Mouse (Mus musculus) R1 (cell line): Measurements from ENCODE around the gene Cobl.

Source experiments
- DNase-seq: peaks from one replicate; pipeline ENCODE4 v3.0.0-alpha.2; 2018; ENCODE audit warnings: low read depth, low spot score

Cobl gene

GRCm38 (mm10) chr11:12444215-12444614, 20.5 kb downstream of the Cobl start:
- no peak for DNase-seq

- DNase-seq: peak; percentile 67
Observed at GRCm38 (mm10) chr11:12443614-12444013, 21.1 kb downstream of the Cobl start.

- no peak for DNase-seq
Observed at GRCm38 (mm10) chr11:12443185-12443584, 21.6 kb downstream of the Cobl start.

GRCm38 (mm10) chr11:12442283-12442682, 22.5 kb downstream of the Cobl start:
- DNase-seq: no peak

GRCm38 (mm10) chr11:12435905-12436304, 28.9 kb downstream of the Cobl start:
- DNase-seq: peak; percentile 73

GRCm38 (mm10) chr11:12435018-12435417, 29.7 kb downstream of the Cobl start:
- DNase-seq: no peak

- no peak for DNase-seq
Observed at GRCm38 (mm10) chr11:12434597-12434996, 30.2 kb downstream of the Cobl start.

GRCm38 (mm10) chr11:12431911-12432310, 32.8 kb downstream of the Cobl start:
- DNase-seq: no peak

GRCm38 (mm10) chr11:12430231-12431041, 34.3 kb downstream of the Cobl start:
- peak; percentile 49 for DNase-seq

GRCm38 (mm10) chr11:12426746-12427145, 38.0 kb downstream of the Cobl start:
- DNase-seq: no peak

- peak; percentile 73 for DNase-seq
Observed at GRCm38 (mm10) chr11:12424205-12424604, 40.6 kb downstream of the Cobl start.

GRCm38 (mm10) chr11:12421183-12421582, 43.6 kb downstream of the Cobl start:
- DNase-seq: no peak

GRCm38 (mm10) chr11:12420146-12420545, 44.6 kb downstream of the Cobl start:
- no peak for DNase-seq

GRCm38 (mm10) chr11:12416899-12417298, 47.9 kb downstream of the Cobl start:
- DNase-seq: no peak

- peak; percentile 80 for DNase-seq
Observed at GRCm38 (mm10) chr11:12415329-12415728, 49.4 kb downstream of the Cobl start.

GRCm38 (mm10) chr11:12411950-12412349, 52.8 kb downstream of the Cobl start:
- no peak for DNase-seq

- DNase-seq: no peak
Observed at GRCm38 (mm10) chr11:12411075-12411807, 53.5 kb downstream of the Cobl start.

GRCm38 (mm10) chr11:12409463-12409862, 55.3 kb downstream of the Cobl start:
- peak; percentile 30 for DNase-seq

GRCm38 (mm10) chr11:12407834-12408233, 56.9 kb downstream of the Cobl start:
- DNase-seq: no peak

GRCm38 (mm10) chr11:12399903-12400302, 64.9 kb downstream of the Cobl start:
- DNase-seq: no peak

GRCm38 (mm10) chr11:12396196-12396595, 68.6 kb downstream of the Cobl start:
- peak; percentile 57 for DNase-seq

- no peak for DNase-seq
Observed at GRCm38 (mm10) chr11:12394701-12395100, 70.1 kb downstream of the Cobl start.

GRCm38 (mm10) chr11:12394151-12394550, 70.6 kb downstream of the Cobl start:
- peak; percentile 31 for DNase-seq
